In genomic region chr16:37963331-37964281, GRCm38 (mm10) we compare ENCODE assay signal across 8 mouse cellular contexts. TPM values are rescaled to one million over a fixed set of nuclear protein-coding genes. Genes with fewer than 3 reads are reported as not detected.
DNase-seq lines count a peak whose midpoint lies in the region; ATAC-seq and TF ChIP-seq lines count a peak whose summit lies in the region.

No protein-coding gene starts in this region.

- no peak for TF ChIP-seq CTCF in midbrain, postnatal 0 days (IDR thresholded peaks at IDR 0.05)

- intact Hi-C loops in gastrocnemius, postnatal 14 days (cut with DNase I; ENCODE audit: low total_unique reads): no loop called here

- H3K27ac ChIP-seq in embryonic facial prominence, embryonic 11.5 days (replicated peaks; ENCODE audit: low read depth, low read length): peak overlapping the region; percentile 43; the same call in 1 of the 2 replicates
- H3K27ac ChIP-seq in midbrain, postnatal 0 days (ENCODE audit: low read depth, low read length): peak overlapping the region; percentile 57; the same call in 1 of the 2 replicates

- H3K4me2 ChIP-seq in embryonic facial prominence, embryonic 11.5 days (ENCODE audit: low read depth, low read length): peak overlapping the region; percentile 6; the same call in 1 of the 2 replicates
- peak overlapping the region; percentile 36 for H3K4me2 ChIP-seq in midbrain, postnatal 0 days (ENCODE audit: low read depth, low read length, poor library complexity, severe bottlenecking)

- H3K4me3 ChIP-seq in embryonic facial prominence, embryonic 11.5 days (ENCODE audit: low read depth, low read length): no peak overlapping the region
- H3K4me3 ChIP-seq in midbrain, postnatal 0 days (ENCODE audit: low read depth, low read length): peak overlapping the region; percentile 12; the same call in 1 of the 2 replicates

- H3K9ac ChIP-seq in embryonic facial prominence, embryonic 11.5 days (replicated peaks; ENCODE audit: low read length): no peak overlapping the region
- no peak overlapping the region for H3K9ac ChIP-seq in midbrain, postnatal 0 days (replicated peaks; ENCODE audit: low read length, poor library complexity, severe bottlenecking)

- no peaks in the 10 kb centered on the region for H3K27me3 ChIP-seq in embryonic facial prominence, embryonic 11.5 days (ENCODE audit: control insufficient read depth, insufficient read depth, low read length)
- H3K27me3 ChIP-seq in midbrain, postnatal 0 days (ENCODE audit: insufficient read depth, low read length): no peaks in the 10 kb centered on the region

- H3K9me3 ChIP-seq in embryonic facial prominence, embryonic 11.5 days (replicated peaks; ENCODE audit: control insufficient read depth, low read length): no peaks in the 10 kb centered on the region
- H3K9me3 ChIP-seq in midbrain, postnatal 0 days (ENCODE audit: low read length): no peaks in the 10 kb centered on the region

- peak; percentile 26 for DNase-seq in gastrocnemius, postnatal 14 days
- DNase-seq in gastrocnemius, adult 18-20 months (ENCODE audit: low spot score): no peak
- peak; percentile 54 for DNase-seq in embryonic facial prominence, embryonic 11.5 days (ENCODE audit: low spot score)
- DNase-seq in kidney, adult 18-20 months: peak; percentile 58
- peak; percentile 58 for DNase-seq in midbrain, postnatal 0 days (ENCODE audit: low spot score)
- DNase-seq in right cerebral cortex, postnatal 14 days: no peak
- DNase-seq in cerebellum, adult 11-12 months: no peak
- DNase-seq in layer of hippocampus, adult 8-10 months (ENCODE audit: low spot score in 2 of 2): no peak

- 26% methylated on average over 15 of the region's 15 CpGs for WGBS in embryonic facial prominence, embryonic 11.5 days
- WGBS in midbrain, postnatal 0 days: 9% methylated on average over 15 of the region's 15 CpGs

- H3K4me1 ChIP-seq in embryonic facial prominence, embryonic 11.5 days (ENCODE audit: control insufficient read depth, insufficient read depth, low read length): peaks cover 4% of the 10 kb centered on the region; the same call in 1 of the 2 replicates
- H3K4me1 ChIP-seq in midbrain, postnatal 0 days (ENCODE audit: insufficient read depth, low read length): 0 out of 2 replicates have a peak, but pooled peaks cover 6% of the 10 kb centered on the region

- ATAC-seq in embryonic facial prominence, embryonic 11.5 days (replicated peaks; ENCODE audit: insufficient number of reproducible peaks, low FRiP score, low TSS enrichment, low read depth): peak; percentile 80
- ATAC-seq in midbrain, postnatal 0 days (ENCODE audit: low FRiP score): no peak

- H3K36me3 ChIP-seq in embryonic facial prominence, embryonic 11.5 days (replicated peaks; ENCODE audit: control insufficient read depth, insufficient read depth, low read depth, low read length): no peaks in the 10 kb centered on the region
- no peaks in the 10 kb centered on the region for H3K36me3 ChIP-seq in midbrain, postnatal 0 days (ENCODE audit: insufficient read depth, low read length)

RNA-seq across cellular contexts. Expression of gene Gpr156, which starts 47.3 kb away (rescaled TPM):
- under 1 TPM; 0.22 to 0.59 TPM for total RNA-seq in gastrocnemius, postnatal 14 days (2021)
- not detected for total RNA-seq in gastrocnemius, adult 18-20 months (2021)
- polyA plus RNA-seq in embryonic facial prominence, embryonic 11.5 days (2014; fragmentation: Nextera tagmentation; extraction: Ambion mirVana): 1.5 and 1.7 TPM in 2 replicates
- total RNA-seq in midbrain, postnatal 0 days (2014; rRNA removed): 6.1 and 6.4 TPM in 2 replicates
- 2.8 and 2.9 TPM in 2 replicates for polyA plus RNA-seq in midbrain, postnatal 0 days (2015; fragmentation: Nextera tagmentation; extraction: Ambion mirVana)
- total RNA-seq in layer of hippocampus, adult 8-10 months (2022): 1 to 10 TPM in 1 of 4 experiments, under 1 TPM in 3; 0.50 to 1.4 (median 0.74) TPM

Comparison
In these comparisons a context has a peak if more than half of its experiments do, and no peak if none do; other contexts are left out.
1. DNase-seq: peak in gastrocnemius, postnatal 14 days (single experiment), embryonic facial prominence, embryonic 11.5 days (single experiment), kidney, adult 18-20 months (single experiment) and midbrain, postnatal 0 days (single experiment); none in gastrocnemius, adult 18-20 months (single experiment), right cerebral cortex, postnatal 14 days (single experiment), cerebellum, adult 11-12 months (single experiment) and layer of hippocampus, adult 8-10 months (0 of 2).